Mouse (Mus musculus) limb, embryonic 14.5 days (tissue): ENCODE results near the gene Nos1ap. TPM values are rescaled to one million over a fixed set of nuclear protein-coding genes. Genes with fewer than 3 reads are reported as not detected.

Source experiments
- ATAC-seq: fragments of 200-750 bp; cut with Nextera tagmentation; 2 replicates; pipeline ENCODE4 v1.8.0; 2017; ENCODE audit warnings: low read depth, moderate number of reproducible peaks, moderate TSS enrichment; ENCODE audit not compliant: low FRiP score
- DNase-seq: peaks from one replicate; pipeline ENCODE4 v3.0.0-alpha.2; 2015; ENCODE audit warnings: low spot score
- H3K27ac ChIP-seq: fragments of 300-500 bp; sonication (generic); replicated peaks from 2 replicates; pipeline ENCODE4 v1.5.1; 2014; ENCODE audit warnings: low read depth, mild to moderate bottlenecking, low read length, moderate library complexity, mixed read lengths
- H3K27me3 ChIP-seq: fragments of 300-500 bp; sonication (generic); 2 replicates; pipeline ENCODE4 v1.6.1; 2014; ENCODE audit warnings: low read length, mixed read lengths; ENCODE audit not compliant: control insufficient read depth, insufficient read depth
- H3K36me3 ChIP-seq: fragments of 300-500 bp; sonication (generic); 2 replicates; pipeline ENCODE4 v1.6.1; 2014; ENCODE audit warnings: mild to moderate bottlenecking, low read length, moderate library complexity, mixed read lengths; ENCODE audit not compliant: control insufficient read depth, insufficient read depth
- H3K4me1 ChIP-seq: fragments of 300-500 bp; sonication (generic); 2 replicates; pipeline ENCODE4 v1.6.1; 2014; ENCODE audit warnings: antibody characterized with exemption, low read length, mixed read lengths; ENCODE audit not compliant: control insufficient read depth, insufficient read depth
- H3K4me2 ChIP-seq: fragments of 300-500 bp; sonication (generic); replicated peaks from 2 replicates; pipeline ENCODE4 v1.6.1; 2014; ENCODE audit warnings: low read depth, mild to moderate bottlenecking, low read length, moderate library complexity; ENCODE audit not compliant: severe bottlenecking
- H3K4me3 ChIP-seq: fragments of 300-500 bp; sonication (generic); replicated peaks from 2 replicates; pipeline ENCODE4 v1.5.1; 2014; ENCODE audit warnings: low read length
- H3K9ac ChIP-seq: fragments of 300-500 bp; sonication (generic); 2 replicates; pipeline ENCODE4 v1.6.1; 2014; ENCODE audit warnings: mild to moderate bottlenecking, low read depth, low read length, moderate library complexity; ENCODE audit not compliant: severe bottlenecking
- H3K9me3 ChIP-seq: fragments of 300-500 bp; sonication (generic); 2 replicates; pipeline ENCODE4 v1.6.1; 2016; ENCODE audit warnings: low read length; ENCODE audit not compliant: control insufficient read depth
- POLR2A ChIP-seq: fragments of 200-500 bp; IDR thresholded peaks from 2 replicates; pipeline ENCODE4 v1.8.0; 2012; ENCODE audit warnings: inconsistent platforms, mild to moderate bottlenecking, moderate library complexity, borderline replicate concordance; ENCODE audit not compliant: insufficient read depth, insufficient read length; ENCODE audit errors: extremely low read depth
- WGBS: fragments of 180-500 bp; shearing (Covaris S2); extraction: QIAGEN DNeasy Blood & Tissue Kit; methylation state at CpG from one replicate; pipeline ENCODE4 v1.1.7; 2014; 5-methylcytosine and 5-hydroxymethylcytosine counted together
- polyA plus RNA-seq, 2 experiments: library from polyadenylated mRNA; depleted of rRNA in 1 of 2; stranded (reverse) in 1 of 2; unstranded in 1 of 2; fragments of >200 nt; fragmentation: Nextera tagmentation in 1 of 2; extraction: Ambion mirVana in 1 of 2; gene quantifications; 2 replicates each; pipeline versions ENCODE4 v1.2.1 to v1.2.3; 2012 to 2014

Nos1ap gene
- polyA plus RNA-seq, 2 experiments: 10.2 to 11.6 TPM

GRCm38 (mm10) chr1:170273252-170273651 is 316.4 kb downstream of the Nos1ap start:
- Histone ChIP-seq H3K9ac (no peak overlapping the region), H3K4me2 (no peak overlapping the region), H3K27me3 (no peaks in the 10 kb centered on the region), H3K4me3 (no peak overlapping the region), H3K9me3 (peaks cover 6% of the 10 kb centered on the region; the same call in 1 of the 2 replicates), H3K27ac (no peak overlapping the region), H3K36me3 (no peaks in the 10 kb centered on the region), H3K4me1 (no peaks in the 10 kb centered on the region)
- no peak for TF ChIP-seq POLR2A
- ATAC-seq: no peak
- no peak for DNase-seq

- Histone ChIP-seq H3K4me1 (no peaks in the 10 kb centered on the region), H3K36me3 (no peaks in the 10 kb centered on the region), H3K27ac (no peak overlapping the region), H3K9me3 (peaks cover 15% of the 10 kb centered on the region; the same call in 1 of the 2 replicates), H3K9ac (no peak overlapping the region), H3K4me2 (no peak overlapping the region), H3K4me3 (no peak overlapping the region), H3K27me3 (no peaks in the 10 kb centered on the region)
- ATAC-seq (no peak), DNase-seq (no peak)
- WGBS: 87% methylated on average over 4 of the region's 4 CpGs
- TF ChIP-seq POLR2A: no peak
Observed at GRCm38 (mm10) chr1:170270696-170271095, 319.0 kb downstream of the Nos1ap start.

- WGBS: 79% methylated on average over 6 of the region's 6 CpGs
Observed at GRCm38 (mm10) chr1:170270281-170270680, 319.4 kb downstream of the Nos1ap start.

GRCm38 (mm10) chr1:170255560-170255910 is 334.1 kb downstream of the Nos1ap start:
- Histone ChIP-seq H3K9me3 (peaks cover 4% of the 10 kb centered on the region; the same call in 1 of the 2 replicates), H3K4me3 (peak overlapping the region; percentile 65), H3K27me3 (no peaks in the 10 kb centered on the region), H3K9ac (peak overlapping the region; percentile 84), H3K4me1 (0 out of 2 replicates have a peak, but pooled peaks cover 2% of the 10 kb centered on the region), H3K27ac (no peak overlapping the region), H3K36me3 (no peaks in the 10 kb centered on the region), H3K4me2 (peak overlapping the region; percentile 65)
- ATAC-seq (peak; percentile 94), DNase-seq (peak; percentile 92)
- peak; percentile 40; the same call in 1 of the 2 replicates for TF ChIP-seq POLR2A
- 4% methylated on average over 32 of the region's 32 CpGs for WGBS

More at GRCm38 (mm10) chr1:170270281-170270680, 319.4 kb downstream of the Nos1ap start:
- Histone ChIP-seq H3K4me3 (no peak overlapping the region), H3K4me1 (no peaks in the 10 kb centered on the region), H3K27me3 (no peaks in the 10 kb centered on the region), H3K36me3 (no peaks in the 10 kb centered on the region), H3K4me2 (no peak overlapping the region), H3K27ac (no peak overlapping the region), H3K9me3 (peaks cover 14% of the 10 kb centered on the region; the same call in 1 of the 2 replicates), H3K9ac (no peak overlapping the region)
- no peak for TF ChIP-seq POLR2A
- no peak for DNase-seq
- no peak for ATAC-seq

GRCm38 (mm10) chr1:170254893-170255559 is 334.6 kb downstream of the Nos1ap start:
- Histone ChIP-seq H3K4me3 (peak overlapping the region; percentile 65), H3K4me1 (0 out of 2 replicates have a peak, but pooled peaks cover 2% of the 10 kb centered on the region), H3K27me3 (no peaks in the 10 kb centered on the region), H3K4me2 (peak overlapping the region; percentile 65), H3K36me3 (no peaks in the 10 kb centered on the region), H3K9ac (peak overlapping the region; percentile 84), H3K9me3 (peaks cover 4% of the 10 kb centered on the region; the same call in 1 of the 2 replicates), H3K27ac (no peak overlapping the region)
- ATAC-seq: peak; percentile 62; the same call in 1 of the 2 replicates
- DNase-seq: no peak
- TF ChIP-seq POLR2A: no peak
- 27% methylated on average over 26 of the region's 30 CpGs for WGBS

Other genes starting within 250 kb of the Nos1ap start
- 50.4 and 57.7 TPM in 2 replicates for gene Olfml2b, start 54.7 kb upstream of the Nos1ap start, polyA plus RNA-seq (2012; rRNA removed)
- gene Olfml2b, start 54.7 kb upstream of the Nos1ap start, polyA plus RNA-seq (2014; fragmentation: Nextera tagmentation; extraction: Ambion mirVana): 50.6 and 59.1 TPM in 2 replicates